Mouse (Mus musculus) left cerebral cortex, adult 6 months (tissue): Measurements from ENCODE around the gene Pdlim3. TPM values are rescaled to one million over a fixed set of nuclear protein-coding genes. Genes with fewer than 3 reads are reported as not detected.

Source experiments
- long read RNA-seq, 2 experiments: library from polyadenylated mRNA; unstranded; transcript quantifications; one replicate each; pipeline ENCODE4 v2.0.0; 2019 to 2020
- polyA plus RNA-seq: library from polyadenylated mRNA; unstranded; fragments of <200 nt; fragmentation: Nextera tagmentation; gene quantifications from 2 replicates; pipeline ENCODE4 v1.2.3, GENCODE M21; 2021

Gene Pdlim3
- polyA plus RNA-seq, result 0.83 and 0.97 TPM in 2 replicates
- long read RNA-seq, experiment 1, transcript Pdlim3-201 (7 exons, 1,604 nt), result major isoform, 6 of 7 reads
- long read RNA-seq, experiment 1, partial matches to known transcripts, result 0 of 7 reads
- long read RNA-seq, experiment 1, other reads (novel, unspliced or antisense), result 1 of 7 reads
- long read RNA-seq, experiment 2, result 0 reads

GRCm38 (mm10) chr8:45885202-45885685 is at the start of gene Pdlim3:
Gene Pdlim3, plus strand, starts transcription at chr8:45885461.

GRCm38 (mm10) chr8:45934582-45935014 is 49.3 kb downstream of the Pdlim3 start, which contains the start of gene Ccdc110:
Gene Ccdc110, plus strand, starts transcription at chr8:45934619.

Other genes starting within 250 kb of the Pdlim3 start
- gene Ccdc110, start 49.2 kb downstream of the Pdlim3 start, polyA plus RNA-seq, result 0.10 and 0.23 TPM in 2 replicates
- gene 1700029J07Rik, start 89.8 kb downstream of the Pdlim3 start, polyA plus RNA-seq, result 0.83 and 1.2 TPM in 2 replicates
- gene Ufsp2, start 90.1 kb downstream of the Pdlim3 start, polyA plus RNA-seq, result 81.4 and 86.0 TPM in 2 replicates
- 0.16 and 0.20 TPM in 2 replicates for gene Lrp2bp, start 113.8 kb downstream of the Pdlim3 start, polyA plus RNA-seq
- gene Ankrd37, start 120.2 kb downstream of the Pdlim3 start, polyA plus RNA-seq, result 15.4 and 18.1 TPM in 2 replicates